In the genomic region with DNA sequence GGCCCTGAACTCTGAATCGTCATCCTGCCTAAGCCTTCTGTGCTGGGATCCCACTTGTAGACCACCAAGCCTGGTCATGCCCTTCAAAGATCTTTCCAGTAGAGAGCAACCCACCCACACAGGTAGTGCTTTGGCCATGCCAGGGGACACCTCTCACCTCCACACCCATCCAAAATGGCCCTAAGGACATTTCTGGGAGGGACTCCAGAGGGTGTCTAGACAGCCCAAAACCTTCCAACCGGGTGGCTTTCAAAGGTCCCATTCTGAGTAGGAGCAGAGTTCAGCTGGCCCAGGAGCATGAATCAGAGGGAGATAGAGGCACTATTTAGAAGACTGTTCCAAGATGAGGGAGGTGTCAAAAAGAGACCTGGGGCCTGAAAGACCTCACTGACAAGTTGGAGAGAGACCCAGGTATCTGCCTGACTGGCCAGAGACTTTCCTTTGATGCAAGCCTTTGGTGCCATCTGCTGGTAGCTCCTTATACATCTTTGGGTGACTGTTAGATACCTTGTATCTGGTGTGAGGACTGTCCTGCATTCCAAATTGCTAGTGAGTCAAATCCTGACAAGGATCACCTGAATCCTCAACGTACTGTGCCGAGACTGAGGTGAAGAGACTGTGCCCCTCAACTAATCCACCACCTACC, we compare ENCODE assay signal across 8 mouse cellular contexts. TPM values are rescaled to one million over a fixed set of nuclear protein-coding genes. Genes with fewer than 3 reads are reported as not detected.
DNase-seq lines count a peak whose midpoint lies in the region; ATAC-seq and TF ChIP-seq lines count a peak whose summit lies in the region.

No protein-coding gene starts in this region.

- peak; percentile 82 for ATAC-seq in CD4-positive, CD25-positive, alpha-beta regulatory T cell, adult 4 months
- peak; percentile 75 for ATAC-seq in heart, embryonic 12.5 days (ENCODE audit: insufficient number of reproducible peaks, low FRiP score)
- ATAC-seq in liver, embryonic 14.5 days (ENCODE audit: insufficient read depth), result peak; percentile 66

- peak; percentile 81 for DNase-seq in adipocyte (ENCODE audit: low spot score)
- DNase-seq in embryo, embryonic 10.5 days (ENCODE audit: low spot score), result peak; percentile 87
- peak; percentile 72 to 87 for DNase-seq in kidney, postnatal 25 days
- peak; percentile 75 to 80 (median 76) for DNase-seq in liver, embryonic 14.5 days (ENCODE audit: low read depth in 3 of 3, low spot score in 3 of 3)
- peak; percentile 88 for DNase-seq in retina, embryonic 14.5 days (ENCODE audit: low spot score)
- peak; percentile 56 to 58 for DNase-seq in thymus, postnatal 36 days

- no peak for TF ChIP-seq EP300 in liver, embryonic 14.5 days (IDR thresholded peaks at IDR 0.05; ENCODE audit: low read depth)

- H3K27ac ChIP-seq in heart, embryonic 12.5 days (ENCODE audit: poor library complexity, severe bottlenecking), result no peak overlapping the region
- H3K27ac ChIP-seq in liver, embryonic 14.5 days, result peak overlapping the region; percentile 92

- WGBS in heart, embryonic 12.5 days, result 55% methylated on average over 4 of the region's 4 CpGs
- 47% methylated on average over 4 of the region's 4 CpGs for WGBS in liver, embryonic 14.5 days (ENCODE audit: insufficient replicate concordance)

- no peak overlapping the region for H3K4me3 ChIP-seq in heart, embryonic 12.5 days
- no peak overlapping the region for H3K4me3 ChIP-seq in liver, embryonic 14.5 days (ENCODE audit: insufficient read depth in 1 of 2, low read depth in 2 of 2, low read length in 2 of 2)

- no peaks in the 10 kb centered on the region for H3K9me3 ChIP-seq in heart, embryonic 12.5 days (replicated peaks)
- no peaks in the 10 kb centered on the region for H3K9me3 ChIP-seq in liver, embryonic 14.5 days (ENCODE audit: control insufficient read depth, low read length)

- no peak overlapping the region; the same call in 1 of the 2 replicates for H3K9ac ChIP-seq in heart, embryonic 12.5 days
- peak overlapping the region; percentile 66 for H3K9ac ChIP-seq in liver, embryonic 14.5 days (replicated peaks)

- no peak overlapping the region for H3K4me2 ChIP-seq in heart, embryonic 12.5 days
- peak overlapping the region; percentile 73 for H3K4me2 ChIP-seq in liver, embryonic 14.5 days (ENCODE audit: low read depth)

- TF ChIP-seq CTCF in liver, embryonic 14.5 days (IDR thresholded peaks at IDR 0.05; ENCODE audit: low read depth), result peak; percentile 92

- peaks cover 55% of the 10 kb centered on the region for H3K27me3 ChIP-seq in heart, embryonic 12.5 days (replicated peaks)
- H3K27me3 ChIP-seq in liver, embryonic 14.5 days (ENCODE audit: control insufficient read depth, insufficient read depth, low read length), result peaks cover 3% of the 10 kb centered on the region

- peaks cover 3% of the 10 kb centered on the region; the same call in 1 of the 2 replicates for H3K4me1 ChIP-seq in heart, embryonic 12.5 days (replicated peaks)
- H3K4me1 ChIP-seq in liver, embryonic 14.5 days (replicated peaks; ENCODE audit: control insufficient read depth in 2 of 2, insufficient read depth in 2 of 2, low read length in 1 of 2), result peaks cover 25% of the 10 kb centered on the region in 2 experiments

- H3K36me3 ChIP-seq in heart, embryonic 12.5 days, result no peaks in the 10 kb centered on the region
- no peaks in the 10 kb centered on the region for H3K36me3 ChIP-seq in liver, embryonic 14.5 days (replicated peaks; ENCODE audit: control insufficient read depth, insufficient read depth, low read depth)

RNA-seq across cellular contexts. Expression of a gene that starts 24.5 kb away (rescaled TPM):
- polyA plus RNA-seq in CD4-positive, CD25-positive, alpha-beta regulatory T cell, adult 4 months (2017; shearing (Covaris generic)), result not detected
- 0.73 and 1.3 TPM in 2 replicates for polyA plus RNA-seq in heart, embryonic 12.5 days (2016; fragmentation: Nextera tagmentation; extraction: Ambion mirVana)
- 7.9 and 8.3 TPM in 2 replicates for polyA plus RNA-seq in liver, embryonic 14.5 days (2012; rRNA removed)
- 6.6 and 7.7 TPM in 2 replicates for polyA plus RNA-seq in liver, embryonic 14.5 days (2014; fragmentation: Nextera tagmentation; extraction: Ambion mirVana)

RNA-seq across cellular contexts. Expression of a gene that starts 28.8 kb away (rescaled TPM):
- 100 to 1,000 TPM; 309 to 337 TPM for polyA plus RNA-seq in CD4-positive, CD25-positive, alpha-beta regulatory T cell, adult 4 months (2017; shearing (Covaris generic))
- polyA plus RNA-seq in heart, embryonic 12.5 days (2016; fragmentation: Nextera tagmentation; extraction: Ambion mirVana), result 276 and 284 TPM in 2 replicates
- polyA plus RNA-seq in liver, embryonic 14.5 days (2012; rRNA removed), result 212 and 266 TPM in 2 replicates
- 427 and 428 TPM in 2 replicates for polyA plus RNA-seq in liver, embryonic 14.5 days (2014; fragmentation: Nextera tagmentation; extraction: Ambion mirVana)

RNA-seq across cellular contexts. Expression of a gene that starts 35.7 kb away (rescaled TPM):
- polyA plus RNA-seq in CD4-positive, CD25-positive, alpha-beta regulatory T cell, adult 4 months (2017; shearing (Covaris generic)), result 10 to 100 TPM; 28.5 to 52.5 TPM
- polyA plus RNA-seq in heart, embryonic 12.5 days (2016; fragmentation: Nextera tagmentation; extraction: Ambion mirVana), result 37.4 and 40.1 TPM in 2 replicates
- polyA plus RNA-seq in liver, embryonic 14.5 days (2012; rRNA removed), result 10.7 and 13.6 TPM in 2 replicates
- polyA plus RNA-seq in liver, embryonic 14.5 days (2014; fragmentation: Nextera tagmentation; extraction: Ambion mirVana), result 11.3 and 13.0 TPM in 2 replicates

RNA-seq across cellular contexts. Expression of a gene that starts 35.7 kb away (rescaled TPM):
- 10 to 100 TPM; 24.5 to 29.1 TPM for polyA plus RNA-seq in CD4-positive, CD25-positive, alpha-beta regulatory T cell, adult 4 months (2017; shearing (Covaris generic))
- polyA plus RNA-seq in heart, embryonic 12.5 days (2016; fragmentation: Nextera tagmentation; extraction: Ambion mirVana), result 34.3 and 35.6 TPM in 2 replicates
- 6.9 and 7.8 TPM in 2 replicates for polyA plus RNA-seq in liver, embryonic 14.5 days (2012; rRNA removed)
- 11.1 and 13.6 TPM in 2 replicates for polyA plus RNA-seq in liver, embryonic 14.5 days (2014; fragmentation: Nextera tagmentation; extraction: Ambion mirVana)

RNA-seq across cellular contexts. Expression of a gene that starts 50.7 kb away (rescaled TPM):
- polyA plus RNA-seq in CD4-positive, CD25-positive, alpha-beta regulatory T cell, adult 4 months (2017; shearing (Covaris generic)), result 100 to 1,000 TPM; 106 to 109 TPM
- 25.5 and 26.7 TPM in 2 replicates for polyA plus RNA-seq in heart, embryonic 12.5 days (2016; fragmentation: Nextera tagmentation; extraction: Ambion mirVana)
- polyA plus RNA-seq in liver, embryonic 14.5 days (2012; rRNA removed), result 13.8 and 16.9 TPM in 2 replicates
- 8.7 and 10.3 TPM in 2 replicates for polyA plus RNA-seq in liver, embryonic 14.5 days (2014; fragmentation: Nextera tagmentation; extraction: Ambion mirVana)
